Mouse (Mus musculus) liver, adult 2 months (tissue): Measurements from ENCODE around the gene Atp2a1.

Experiments
- CTCF ChIP-seq: fragments of 200-500 bp; IDR thresholded peaks from 2 replicates; pipeline ENCODE4 v1.5.1; 2011; ENCODE audit warnings: low read depth, low read length, control low read depth
- POLR2A ChIP-seq: fragments of 200-500 bp; IDR thresholded peaks from 2 replicates; pipeline ENCODE4 v1.6.1; 2011; ENCODE audit warnings: low read length, control low read depth; ENCODE audit not compliant: insufficient read depth; ENCODE audit errors: extremely low read depth

GRCm38 (mm10) chr7:126448481-126448880 lies 14.4 kb downstream of the Atp2a1 start:
- TF ChIP-seq CTCF (no peak), POLR2A (no peak)
